Mouse (Mus musculus) c-Kit-positive CD71-positive TER-119-positive erythroid progenitor cells, embryonic 14.5 days (primary cell): ENCODE data around the gene Lrrc27.

ENCODE experiments used
- DNase-seq: peaks from one replicate; pipeline ENCODE4 v3.0.0-alpha.2; 2013; ENCODE audit warnings: low spot score

Gene Lrrc27

DNA sequence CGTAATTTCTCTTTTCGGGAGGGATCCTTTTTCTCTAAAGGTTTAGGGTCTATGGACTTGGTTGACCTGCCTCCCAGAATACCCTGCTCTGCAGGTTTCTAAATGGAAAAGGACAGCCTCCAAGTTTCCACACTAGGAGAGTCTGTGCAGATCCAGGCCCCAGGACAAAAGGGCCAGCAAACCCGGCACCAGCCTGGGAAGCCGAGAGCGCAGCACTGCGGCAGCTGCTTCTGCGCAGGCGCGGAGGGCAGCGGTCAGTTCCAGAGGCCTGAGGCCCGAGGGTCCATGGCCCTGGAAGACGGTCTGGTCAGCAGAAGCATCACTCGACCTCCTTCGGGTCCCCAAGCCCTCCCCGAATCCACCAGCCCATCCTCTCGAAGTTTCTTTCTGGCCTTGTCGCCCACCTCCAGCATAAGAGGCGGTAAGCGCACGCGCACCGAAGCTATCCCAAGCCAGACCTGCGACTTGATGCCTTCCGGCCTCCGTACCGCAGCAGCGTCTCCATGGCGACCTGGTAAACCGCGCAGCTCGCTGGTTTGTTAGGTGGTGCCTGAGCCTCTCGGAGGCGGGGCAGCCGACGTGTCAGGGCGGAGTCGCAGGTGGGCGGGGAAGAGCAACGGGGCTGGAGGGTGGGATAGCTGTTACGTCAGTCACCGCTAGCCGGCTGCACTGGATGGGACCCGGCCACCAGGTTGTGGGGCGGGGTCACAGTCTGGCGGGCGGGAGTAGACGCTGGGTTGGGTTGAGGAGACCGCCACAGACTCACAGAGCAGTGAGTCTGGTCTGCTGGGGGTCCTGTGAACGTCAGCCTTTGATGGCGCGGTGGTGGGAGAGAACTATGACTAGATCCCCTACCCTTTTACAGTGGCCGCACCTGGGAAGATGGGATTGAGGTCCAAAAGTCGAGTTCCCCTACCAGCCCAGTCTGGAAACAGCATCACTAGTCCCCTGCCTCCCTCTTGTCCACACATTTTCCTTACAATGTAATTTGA is at the start of gene Lrrc27, which contains the start of gene Stk32c:
Gene Lrrc27 (plus strand): TSS at position 235 of the 992 bp plus-strand sequence.
Gene Stk32c (minus strand): TSS at position 554 of the 992 bp plus-strand sequence.
- peak; percentile 94 for DNase-seq

GRCm38 (mm10) chr7:139164410-139164809 is 48.4 kb upstream of the Lrrc27 start:
- DNase-seq, result no peak

- no peak for DNase-seq
Observed at GRCm38 (mm10) chr7:139169143-139169542, 43.6 kb upstream of the Lrrc27 start.

GRCm38 (mm10) chr7:139179299-139179698 is 33.5 kb upstream of the Lrrc27 start:
- DNase-seq, result no peak

DNA sequence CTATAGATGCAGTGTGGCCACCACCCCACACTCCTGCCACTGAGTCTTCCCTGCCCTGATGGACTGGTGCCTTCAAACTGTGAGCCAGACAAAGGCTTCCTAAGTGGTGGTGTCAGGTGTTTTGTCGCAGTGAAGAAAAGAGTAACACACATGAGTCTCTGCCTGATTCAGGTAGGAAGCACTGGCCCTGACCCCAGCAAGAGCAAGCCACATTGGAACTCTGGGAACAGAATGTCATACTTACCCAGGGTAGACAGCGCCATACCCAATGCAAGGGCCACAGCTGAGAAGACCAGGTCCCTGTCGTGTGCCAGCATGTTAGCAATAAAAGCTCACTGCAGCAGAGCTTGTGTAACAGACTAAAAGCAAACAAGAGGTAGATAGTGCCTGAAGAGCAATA is 32.7 kb upstream of the Lrrc27 start:
- DNase-seq, result no peak

- DNase-seq, result no peak
Observed at GRCm38 (mm10) chr7:139184396-139184795, 28.4 kb upstream of the Lrrc27 start.

DNA sequence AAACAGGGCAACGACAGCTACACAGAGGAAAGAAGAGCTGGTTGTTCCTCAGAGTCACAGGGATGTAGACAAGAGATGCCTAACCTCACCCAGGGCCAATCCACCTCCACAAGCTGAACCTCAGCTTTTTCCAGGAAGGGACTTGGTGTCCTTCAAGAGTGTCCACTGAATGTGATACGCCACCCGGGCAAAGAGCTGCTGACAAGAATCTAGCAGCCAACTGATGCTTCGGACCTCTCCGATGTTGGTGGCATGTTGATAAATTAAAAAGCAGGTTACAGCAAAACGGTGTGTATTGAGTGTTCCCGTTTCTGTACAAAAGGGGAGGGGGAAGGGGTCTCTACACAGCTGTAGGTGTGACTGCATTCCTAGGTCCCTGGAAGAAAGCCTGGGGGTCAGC is 27.9 kb upstream of the Lrrc27 start:
- no peak for DNase-seq

- no peak for DNase-seq
Observed at GRCm38 (mm10) chr7:139185971-139186370, 26.8 kb upstream of the Lrrc27 start.

- no peak for DNase-seq
Observed at GRCm38 (mm10) chr7:139186436-139186835, 26.4 kb upstream of the Lrrc27 start.

- no peak for DNase-seq
Observed at GRCm38 (mm10) chr7:139187277-139187676, 25.5 kb upstream of the Lrrc27 start.

DNA sequence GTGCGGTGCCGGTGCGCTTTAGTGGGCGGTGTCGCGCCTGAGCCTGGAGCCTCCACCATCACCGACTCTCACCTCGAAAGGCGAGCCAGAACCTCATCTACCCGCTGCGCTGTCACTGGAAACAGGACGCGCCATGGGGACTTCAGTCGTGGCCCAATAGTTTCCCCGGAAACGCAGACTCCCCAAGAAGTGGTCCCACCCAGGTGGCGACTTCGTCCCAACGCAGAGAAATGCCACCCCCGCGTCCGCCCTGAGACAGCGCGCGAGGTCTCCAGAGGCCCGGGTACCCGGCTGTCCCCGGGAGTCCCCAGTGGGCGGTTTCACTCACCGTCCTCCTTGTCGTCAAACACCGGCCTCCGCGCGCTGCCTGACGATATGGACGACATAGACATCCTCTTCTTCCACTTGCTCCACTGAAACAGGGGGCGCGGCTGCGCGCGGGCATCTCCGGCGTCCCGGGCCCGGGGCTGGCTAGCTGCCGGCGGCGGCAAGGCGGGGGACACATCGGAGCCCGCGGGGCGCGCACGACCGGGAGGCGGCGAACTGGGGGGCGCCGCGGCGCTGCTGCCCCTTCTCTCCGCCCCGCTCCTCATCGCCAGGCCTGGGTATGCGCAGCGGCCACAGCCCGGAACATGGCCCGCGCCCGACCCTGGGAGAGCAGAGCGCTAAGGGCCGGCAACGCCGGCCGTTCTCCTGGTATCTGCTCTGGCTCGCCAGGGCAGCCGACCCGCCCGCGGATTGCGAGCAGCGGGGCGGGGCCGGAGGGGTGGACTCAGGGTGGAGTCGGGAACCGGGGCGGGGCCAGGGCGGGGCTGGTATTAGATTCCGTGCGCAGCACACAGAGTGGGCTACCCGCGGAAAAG is 24.8 kb upstream of the Lrrc27 start:
- DNase-seq, result peak; percentile 27

GRCm38 (mm10) chr7:139188634-139189207 is 24.1 kb upstream of the Lrrc27 start:
- DNase-seq, result no peak

GRCm38 (mm10) chr7:139190616-139191015 is 22.2 kb upstream of the Lrrc27 start:
- DNase-seq, result no peak

DNA sequence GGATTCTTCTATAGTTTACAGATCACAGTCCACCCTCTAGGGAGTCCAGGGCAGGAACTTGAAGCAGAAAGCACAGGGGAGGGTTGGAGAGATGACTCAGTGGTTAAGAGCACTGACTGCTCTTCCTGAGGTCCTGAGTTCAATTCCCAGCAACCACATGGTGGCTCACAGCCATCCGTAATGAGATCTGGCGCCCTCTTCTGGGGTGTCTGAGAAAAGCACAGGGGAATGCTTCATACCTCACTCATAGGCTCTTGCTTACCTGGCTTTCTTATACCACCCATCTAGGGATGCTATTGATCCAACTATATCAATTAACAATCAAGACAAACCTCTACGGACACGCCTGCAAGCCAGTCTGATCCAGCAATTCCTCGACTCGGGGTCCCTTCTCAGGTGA is 21.2 kb upstream of the Lrrc27 start:
- DNase-seq, result no peak

- DNase-seq, result no peak
Observed at GRCm38 (mm10) chr7:139197022-139197421, 15.8 kb upstream of the Lrrc27 start.

DNA sequence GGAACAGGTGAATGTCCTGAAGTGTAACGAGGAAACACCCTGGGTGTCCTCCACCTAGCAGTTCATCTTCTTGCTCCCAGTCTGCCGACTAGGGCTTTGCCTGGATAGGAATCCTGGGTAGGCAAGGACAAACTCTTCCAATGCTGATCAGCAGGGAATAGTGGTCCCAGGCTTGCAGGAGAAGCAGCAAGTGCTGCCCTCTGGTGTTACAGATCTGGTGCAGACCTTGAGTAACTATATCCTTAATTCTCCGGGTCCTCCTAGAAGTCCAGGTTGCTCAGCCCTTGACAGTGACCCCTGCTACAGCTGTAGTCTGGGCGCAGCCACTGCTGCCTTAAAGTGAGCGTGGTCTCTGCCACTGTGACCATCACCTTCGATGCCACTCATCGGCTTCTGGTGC is 12.7 kb upstream of the Lrrc27 start:
- DNase-seq, result no peak

DNA sequence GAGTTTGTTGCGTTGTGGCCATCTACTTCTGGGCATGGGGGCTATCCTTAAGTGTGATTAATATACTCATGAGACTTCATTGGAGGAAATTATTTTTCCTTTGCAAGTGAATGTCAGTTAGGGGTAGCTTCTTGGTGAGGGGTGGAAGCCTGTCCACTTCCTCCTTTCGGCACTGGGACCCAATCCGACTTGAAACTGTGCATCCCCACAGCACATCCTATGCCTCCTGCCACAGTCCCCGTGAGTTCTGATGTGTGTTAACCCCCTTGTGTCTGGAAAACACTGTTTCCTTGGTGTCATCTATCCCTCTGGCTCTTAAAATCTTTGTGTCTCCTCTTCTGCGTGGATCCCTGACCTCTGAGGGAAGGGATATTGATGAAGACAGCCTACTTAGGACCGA is 11.6 kb upstream of the Lrrc27 start:
- DNase-seq, result no peak

- peak; percentile 53 for DNase-seq
Observed at GRCm38 (mm10) chr7:139208023-139208772, 4.6 kb upstream of the Lrrc27 start.

- DNase-seq, result no peak
Observed at GRCm38 (mm10) chr7:139208773-139209095, 4.1 kb upstream of the Lrrc27 start.

DNA sequence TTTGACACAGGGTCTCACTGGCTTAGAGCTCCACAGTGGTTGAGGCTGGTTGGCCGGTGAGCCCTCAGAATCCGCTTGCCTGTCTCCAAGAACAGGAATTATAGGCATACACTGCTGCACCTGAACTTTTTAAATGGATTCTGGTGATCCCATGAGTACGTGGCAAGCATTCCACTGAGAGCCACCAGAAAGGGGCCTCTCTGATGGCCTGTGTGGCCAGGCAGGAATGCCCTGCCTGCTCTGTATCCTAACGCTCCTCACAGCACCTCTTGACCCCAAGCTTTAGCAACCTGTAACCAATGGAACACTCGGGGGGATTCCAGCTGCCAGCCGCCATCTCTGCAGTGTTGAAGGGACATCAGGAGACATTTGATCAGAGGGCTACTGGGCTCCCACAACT is 1.0 kb upstream of the Lrrc27 start:
- DNase-seq, result no peak

DNA sequence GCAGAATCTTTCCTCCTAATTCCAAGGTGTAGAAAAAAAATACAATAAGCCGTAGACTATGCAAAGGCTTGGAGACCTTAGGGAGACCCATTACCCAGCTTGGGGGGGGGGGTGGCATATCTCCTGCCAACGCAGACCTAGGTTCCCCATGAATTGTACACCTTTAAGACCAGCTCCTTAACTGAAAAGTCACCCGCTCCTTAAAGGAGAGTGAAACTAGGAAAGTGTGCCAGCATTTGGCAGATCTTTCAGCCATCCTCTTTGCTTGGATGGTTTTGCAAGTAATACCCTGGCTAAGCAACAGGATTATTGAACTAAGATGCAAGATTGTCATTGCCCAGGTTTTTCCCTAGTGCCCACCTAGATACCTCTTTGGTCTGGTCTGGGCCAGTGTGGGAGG is 963 bp downstream of the Lrrc27 start:
- DNase-seq, result no peak

- DNase-seq, result no peak
Observed at GRCm38 (mm10) chr7:139214160-139214559, 1.4 kb downstream of the Lrrc27 start.
